7 mouse cellular contexts compared by ENCODE assay signal in the genomic region with DNA sequence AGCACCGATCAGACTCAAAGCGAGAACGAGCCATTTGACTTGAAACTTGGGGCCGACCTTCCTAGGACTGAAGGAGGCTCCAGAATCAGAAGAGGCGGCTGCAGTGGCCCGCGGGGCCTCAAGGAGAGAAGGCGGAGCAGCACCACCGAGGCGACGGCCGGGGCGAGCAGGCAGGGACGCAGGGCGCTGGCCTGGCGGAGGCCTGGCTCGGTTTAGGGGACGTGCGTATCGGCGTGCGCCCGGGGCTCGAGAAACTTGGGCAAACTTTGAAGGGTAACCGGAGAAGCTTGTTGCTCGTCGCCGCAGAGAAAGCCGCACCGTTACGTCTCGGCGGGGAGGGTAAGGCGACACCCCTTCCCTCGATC. TPM values are rescaled to one million over a fixed set of nuclear protein-coding genes. Genes with fewer than 3 reads are reported as not detected.
A peak's percentile ranks its signal among the peaks of the same experiment; 100 is the strongest.
DNase-seq lines count a peak whose midpoint lies in the region; ATAC-seq and TF ChIP-seq lines count a peak whose summit lies in the region.

A gene (plus strand): TSS at position 94 of the 365 bp plus-strand sequence.

- peak within 1 kb of the TSS; percentile 89 for H3K9ac ChIP-seq in limb, embryonic 14.5 days (ENCODE audit: low read depth, low read length, severe bottlenecking)
- peak within 1 kb of the TSS; percentile 62 for H3K9ac ChIP-seq in neural tube, embryonic 15.5 days (replicated peaks)

- peak within 1 kb of the TSS; percentile 99 for H3K4me2 ChIP-seq in limb, embryonic 14.5 days (replicated peaks; ENCODE audit: low read depth, low read length, severe bottlenecking)
- peak within 1 kb of the TSS; percentile 95 for H3K4me2 ChIP-seq in neural tube, embryonic 15.5 days

- no peaks in the 10 kb centered on the region for H3K9me3 ChIP-seq in limb, embryonic 14.5 days (ENCODE audit: control insufficient read depth, low read length)
- H3K9me3 ChIP-seq in neural tube, embryonic 15.5 days (replicated peaks): no peaks in the 10 kb centered on the region

- WGBS in limb, embryonic 14.5 days: under 1% methylated on average over 28 of the region's 35 CpGs
- WGBS in neural tube, embryonic 15.5 days: 0% methylated on average over 24 of the region's 35 CpGs

- peak; percentile 23 for ATAC-seq in limb, embryonic 14.5 days (ENCODE audit: low FRiP score, low read depth)
- peak; percentile 26 for ATAC-seq in neural tube, embryonic 15.5 days (ENCODE audit: low FRiP score)

- H3K36me3 ChIP-seq in limb, embryonic 14.5 days (ENCODE audit: control insufficient read depth, insufficient read depth, low read length): peaks cover 20% of the 10 kb centered on the region
- no peaks in the 10 kb centered on the region for H3K36me3 ChIP-seq in neural tube, embryonic 15.5 days

- DNase-seq in right cerebral cortex, postnatal 4 days: peak; percentile 23
- no peak for DNase-seq in right cerebral cortex, adult 2 months (ENCODE audit: low spot score in 2 of 2)
- peak; percentile 70 for DNase-seq in gastrocnemius, postnatal 10 days
- DNase-seq in limb, embryonic 14.5 days (ENCODE audit: low spot score): no peak
- no peak for DNase-seq in frontal cortex, adult 2 months (ENCODE audit: extremely low spot score in 1 of 2, low spot score in 1 of 2)

- peaks cover 6% of the 10 kb centered on the region; the same call in 1 of the 2 replicates for H3K4me1 ChIP-seq in brown adipose tissue, adult 24 weeks (ENCODE audit: control insufficient read depth, insufficient read depth, insufficient read length, low read length)
- H3K4me1 ChIP-seq in limb, embryonic 14.5 days (ENCODE audit: control insufficient read depth, insufficient read depth, low read length): peaks cover 38% of the 10 kb centered on the region
- H3K4me1 ChIP-seq in neural tube, embryonic 15.5 days: peaks cover 54% of the 10 kb centered on the region

- no peaks in the 10 kb centered on the region for H3K27me3 ChIP-seq in limb, embryonic 14.5 days (ENCODE audit: control insufficient read depth, insufficient read depth, low read length)
- peaks cover 2% of the 10 kb centered on the region; the same call in 1 of the 2 replicates for H3K27me3 ChIP-seq in neural tube, embryonic 15.5 days (replicated peaks)

- H3K27ac ChIP-seq in brown adipose tissue, adult 24 weeks (replicated peaks; ENCODE audit: low read depth, low read length): peak within 1 kb of the TSS; percentile 92
- peak within 1 kb of the TSS; percentile 97 for H3K27ac ChIP-seq in limb, embryonic 14.5 days (replicated peaks; ENCODE audit: low read depth, low read length)
- H3K27ac ChIP-seq in neural tube, embryonic 15.5 days (replicated peaks): peak within 1 kb of the TSS; percentile 82

- no peak for TF ChIP-seq POLR2A in limb, embryonic 14.5 days (IDR thresholded peaks at IDR 0.05; ENCODE audit: borderline replicate concordance, extremely low read depth, insufficient read depth, insufficient read length)

- peak within 1 kb of the TSS; percentile 89 for H3K4me3 ChIP-seq in brown adipose tissue, adult 24 weeks (ENCODE audit: insufficient read depth, low read depth, low read length)
- peak within 1 kb of the TSS; percentile 87 for H3K4me3 ChIP-seq in limb, embryonic 14.5 days (replicated peaks; ENCODE audit: low read length)
- H3K4me3 ChIP-seq in neural tube, embryonic 15.5 days (replicated peaks): peak within 1 kb of the TSS; percentile 61

RNA-seq across cellular contexts. Expression of the gene that starts here (rescaled TPM):
- polyA plus RNA-seq in brown adipose tissue, adult 24 weeks (2012; ENCODE audit: insufficient read depth, insufficient read length, missing spikeins): 6.4 and 6.6 TPM in 2 replicates
- 10 to 100 TPM; 35.8 to 37.6 TPM for total RNA-seq in gastrocnemius, postnatal 10 days (2021)
- 27.5 and 38.0 TPM in 2 replicates for polyA plus RNA-seq in limb, embryonic 14.5 days (2012; rRNA removed)
- polyA plus RNA-seq in limb, embryonic 14.5 days (2014; fragmentation: Nextera tagmentation; extraction: Ambion mirVana): 14.8 and 14.9 TPM in 2 replicates
- polyA plus RNA-seq in neural tube, embryonic 15.5 days (2015; fragmentation: Nextera tagmentation; extraction: Ambion mirVana): 3.5 and 4.5 TPM in 2 replicates
- polyA plus RNA-seq in frontal cortex, adult 2 months (2012; rRNA removed): 3.6 and 4.8 TPM in 2 replicates

Comparison
In these comparisons a context has a peak if more than half of its experiments do, and no peak if none do; other contexts are left out.
1. DNase-seq: peak in right cerebral cortex, postnatal 4 days (single experiment) and gastrocnemius, postnatal 10 days (single experiment); none in right cerebral cortex, adult 2 months (0 of 2), limb, embryonic 14.5 days (single experiment) and frontal cortex, adult 2 months (0 of 2).
2. Peak in every context shown above with its lines, with median percentiles within 50 percentile points of each other: H3K27ac ChIP-seq and H3K4me3 ChIP-seq.